Mouse (Mus musculus) kidney, postnatal 36 days (tissue): ENCODE results near the gene Stk17b.
A peak's percentile ranks its signal among the peaks of the same experiment; 100 is the strongest.
"Not testable (repeated sequence)": the region's sequence is repeated elsewhere in the genome, so short reads cannot be mapped to it uniquely, and the experiment has no call there.

Experiments
- DNase-seq, 2 experiments: peaks; one replicate each; pipeline ENCODE4 v3.0.0; 2021 to 2022; ENCODE audit warnings: mixed read lengths in 2 of 2

Gene Stk17b

DNA sequence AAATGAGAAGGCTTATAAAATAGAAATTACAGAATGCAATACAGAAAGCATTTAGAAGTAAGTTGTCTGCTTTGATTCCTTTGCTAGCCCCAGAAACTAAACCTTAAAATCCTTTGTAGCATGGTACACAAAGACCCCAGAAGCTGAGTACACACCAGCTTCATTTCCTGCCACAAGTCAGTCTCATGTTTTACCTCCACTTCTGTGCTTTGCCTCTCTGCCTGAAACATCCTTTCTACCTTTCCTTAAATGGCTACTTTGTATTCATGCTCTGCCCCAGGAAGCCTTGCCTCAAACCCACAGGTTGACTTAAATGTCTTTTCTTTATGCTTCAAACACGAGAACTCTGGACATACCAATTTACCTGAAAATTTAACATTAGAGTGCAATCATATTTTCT, 3.7 kb downstream of the Stk17b start:
- no peak for DNase-seq

GRCm38 (mm10) chr1:53776176-53776905, 8.7 kb downstream of the Stk17b start:
- no peak for DNase-seq

DNA sequence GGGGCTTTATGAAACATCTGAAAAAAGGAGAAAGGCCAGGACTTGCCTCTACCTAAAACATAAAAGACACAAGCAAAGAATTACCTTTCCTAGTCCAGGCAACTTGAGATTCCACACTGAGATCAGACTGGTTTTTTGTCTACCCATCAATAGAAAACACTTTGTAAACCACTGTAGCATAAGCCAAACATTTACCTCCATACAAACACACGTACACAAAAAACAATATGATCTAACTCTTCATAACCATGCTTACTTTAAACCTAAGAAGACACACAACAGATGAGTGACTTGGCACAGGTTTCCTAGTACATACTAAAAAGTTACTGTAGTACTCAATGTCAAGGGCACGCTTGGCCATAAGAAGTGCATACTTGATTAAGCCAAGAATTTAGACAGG, 9.5 kb downstream of the Stk17b start:
- DNase-seq, result no peak

DNA sequence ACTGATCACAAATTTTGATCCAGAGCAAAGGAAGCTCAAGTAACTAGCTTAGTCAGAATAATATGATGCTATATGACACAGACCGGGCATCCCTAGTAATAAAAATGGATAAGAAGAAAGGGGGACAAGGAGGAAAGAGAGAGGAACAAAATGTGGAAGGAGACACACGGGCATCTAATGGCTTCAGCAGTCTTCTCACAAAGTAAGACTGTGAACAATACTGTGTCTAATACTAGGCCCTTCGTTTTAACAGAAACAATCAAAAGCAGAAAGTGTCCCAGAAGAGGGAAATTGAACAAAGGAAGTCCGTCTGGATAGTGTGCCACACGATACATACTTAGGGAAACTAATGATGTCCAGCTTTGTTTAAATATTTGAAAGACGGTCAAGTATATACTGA, 10.0 kb downstream of the Stk17b start:
- no peak for DNase-seq

- no peak for DNase-seq
These were observed 10.5 kb downstream of the Stk17b start for GRCm38 (mm10) chr1:53774571-53774970.

DNA sequence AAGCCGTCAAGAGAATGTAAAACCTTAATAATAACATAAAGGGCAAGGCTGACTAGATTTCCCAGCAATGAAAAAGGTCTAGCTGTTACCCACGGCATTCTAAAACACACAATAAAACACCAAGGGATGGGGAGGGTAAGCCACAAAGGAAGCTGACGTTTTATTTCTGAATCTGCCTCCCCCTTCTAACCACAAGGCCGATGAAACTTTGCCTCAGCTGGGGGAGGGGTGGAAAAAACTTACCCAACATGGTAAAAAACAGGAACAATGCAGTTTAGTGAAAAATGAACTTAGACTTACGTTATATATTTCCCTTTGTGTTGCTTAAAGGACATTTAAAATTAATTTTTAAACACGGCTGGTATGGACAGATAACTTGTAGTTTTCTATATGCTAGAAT, 11.0 kb downstream of the Stk17b start:
- DNase-seq, result peak in 1 of 2 experiments; percentile 30

- no peak for DNase-seq
These were observed 12.1 kb downstream of the Stk17b start for GRCm38 (mm10) chr1:53772967-53773366.

DNA sequence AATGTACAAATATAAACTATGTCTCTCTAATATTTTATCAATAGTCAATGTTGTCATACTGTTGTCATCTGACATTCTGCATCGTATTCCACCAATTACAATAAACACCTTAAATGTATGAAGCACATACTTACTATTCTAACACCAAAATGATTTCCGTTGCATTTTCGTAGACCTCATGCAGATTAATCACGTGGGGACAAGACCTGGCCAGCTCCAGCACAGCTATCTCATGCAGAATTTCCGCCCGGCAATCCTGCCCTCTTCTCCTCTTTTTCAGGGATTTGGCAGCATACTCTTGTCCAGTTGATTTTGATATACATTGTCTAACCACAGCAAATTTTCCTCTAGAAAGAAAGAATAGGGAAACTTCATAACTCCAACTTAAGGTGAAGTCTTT, 13.5 kb downstream of the Stk17b start:
- no peak for DNase-seq

DNA sequence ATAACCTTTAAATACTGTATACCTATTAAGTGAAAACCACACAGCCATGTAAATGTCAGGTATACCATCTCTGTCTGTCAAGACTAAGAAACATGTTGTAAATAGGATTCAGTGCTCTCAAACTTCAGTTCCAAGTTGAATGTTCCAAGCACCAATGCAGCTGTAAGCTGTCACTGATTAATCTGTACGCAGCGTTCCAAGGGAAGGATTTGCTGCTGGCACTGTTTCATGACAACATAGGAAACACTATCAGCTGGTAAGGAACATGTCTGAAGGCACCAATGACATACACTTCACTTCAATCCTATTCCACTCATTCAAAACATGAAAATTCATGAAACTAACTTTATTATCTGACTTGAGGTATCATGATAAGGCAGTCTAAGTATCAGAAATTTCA, 18.9 kb downstream of the Stk17b start:
- peak; percentile 26 to 41 for DNase-seq

DNA sequence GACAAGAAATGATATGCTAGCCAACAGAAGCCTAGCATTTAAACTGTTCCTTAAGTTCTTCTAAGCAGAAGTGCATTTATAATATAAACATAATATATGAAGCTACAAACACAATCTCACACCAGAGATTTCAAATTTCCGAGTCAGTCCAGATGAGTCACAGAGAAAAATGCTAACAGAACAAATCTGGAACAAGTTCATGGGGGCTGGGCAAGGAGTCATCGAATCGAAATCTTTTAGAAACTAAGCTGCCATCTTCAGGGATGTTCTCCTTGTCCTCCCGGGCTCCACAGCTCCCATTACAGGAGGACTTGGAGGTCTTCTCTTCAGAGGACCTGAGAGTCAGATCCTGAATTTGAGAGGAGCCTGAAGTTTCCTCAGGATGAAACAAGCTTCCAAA, 27.7 kb downstream of the Stk17b start:
- DNase-seq, result no peak

- not testable (repeated sequence) for DNase-seq
These were observed 31.5 kb downstream of the Stk17b start for GRCm38 (mm10) chr1:53753501-53753900.

DNA sequence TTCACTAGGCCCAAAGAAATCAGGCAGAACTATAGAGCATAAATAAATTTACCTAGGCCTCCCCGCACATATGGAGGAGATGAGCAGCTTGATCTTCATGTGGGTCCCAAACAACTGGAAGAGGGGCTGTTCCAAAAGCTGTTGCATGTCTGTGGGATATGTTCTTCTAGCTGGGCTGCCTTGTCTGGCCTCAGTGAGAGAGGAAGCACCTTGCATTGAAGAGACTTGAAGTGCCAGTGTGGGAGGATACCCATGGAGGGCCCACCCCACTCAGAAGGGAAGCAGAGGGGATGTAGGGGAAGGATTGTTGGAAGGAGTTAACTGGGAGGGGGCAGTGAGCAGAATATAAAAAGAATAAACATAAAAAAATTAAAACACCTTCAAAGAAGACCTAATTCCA, 33.9 kb downstream of the Stk17b start:
- no peak for DNase-seq

DNA sequence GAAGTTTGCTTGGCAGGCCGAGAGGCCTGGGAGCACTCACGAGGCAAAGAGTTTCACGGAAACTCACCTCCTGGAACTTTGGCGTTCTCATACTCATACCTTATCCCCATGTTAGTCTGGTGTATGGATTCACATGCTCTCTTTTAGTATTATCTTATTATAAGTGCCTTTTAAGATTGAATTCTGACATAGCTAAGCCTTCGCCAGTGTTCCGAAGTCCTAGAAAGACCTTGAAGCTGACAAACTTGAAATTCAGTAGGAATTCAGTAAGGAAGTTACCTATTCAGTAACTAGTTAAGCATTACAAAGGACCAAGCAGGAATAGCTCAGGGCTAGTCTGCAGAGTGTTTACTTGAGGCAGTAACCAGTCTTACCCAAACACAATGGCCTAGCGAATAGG, 34.3 kb downstream of the Stk17b start:
- not testable (repeated sequence) for DNase-seq

DNA sequence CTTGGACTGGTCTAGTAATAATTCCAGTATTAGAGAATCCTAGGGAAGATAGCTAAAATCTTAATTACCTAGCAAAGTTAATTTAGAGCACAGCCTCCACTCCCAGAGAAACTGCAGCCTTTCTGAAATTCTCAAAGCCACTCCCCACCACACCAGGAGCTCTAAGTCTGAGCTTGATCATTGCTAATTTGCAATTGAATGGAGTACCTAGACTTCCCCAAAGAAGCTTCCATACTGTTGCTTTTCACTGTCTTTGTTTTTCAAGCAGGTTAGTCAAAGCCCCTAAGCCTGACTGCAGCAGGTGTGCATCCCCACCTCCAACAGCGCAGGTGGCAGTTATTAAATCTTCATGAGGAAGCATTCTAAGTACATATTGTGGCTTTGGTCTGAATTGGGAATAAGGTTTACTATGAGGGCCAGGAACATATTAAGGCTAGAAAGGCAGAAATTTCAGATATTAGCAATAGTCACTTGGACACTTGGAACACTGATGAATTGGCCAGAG, 35.1 kb downstream of the Stk17b start:
- not testable (repeated sequence) for DNase-seq

- no peak for DNase-seq
These were observed 36.5 kb downstream of the Stk17b start for GRCm38 (mm10) chr1:53748571-53748970.

DNA sequence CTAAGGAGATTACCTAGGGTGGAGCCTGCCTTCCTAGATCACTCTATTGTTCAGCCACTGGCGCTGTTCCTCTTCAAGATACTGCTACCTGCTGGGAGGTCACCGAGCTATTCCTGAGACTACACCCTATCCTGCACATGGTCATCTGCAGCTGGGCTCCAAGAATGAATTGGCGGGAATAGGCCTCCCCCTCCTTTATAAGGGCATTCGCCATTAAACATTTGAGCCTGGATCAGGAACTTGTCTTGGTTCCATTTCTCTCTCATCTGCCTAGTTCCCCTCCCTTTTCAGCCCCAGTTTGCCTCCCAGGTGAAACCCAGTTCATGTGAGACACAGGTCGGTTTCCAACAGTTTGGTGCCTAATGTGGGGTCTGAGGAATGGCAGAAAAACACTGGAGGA, 39.0 kb downstream of the Stk17b start:
- no peak for DNase-seq

- DNase-seq, result no peak
These were observed 43.1 kb downstream of the Stk17b start for GRCm38 (mm10) chr1:53741742-53742458.

GRCm38 (mm10) chr1:53740777-53741336, 44.2 kb downstream of the Stk17b start:
- no peak for DNase-seq

- not testable (repeated sequence) for DNase-seq
These were observed 44.8 kb downstream of the Stk17b start for GRCm38 (mm10) chr1:53740077-53740776.

DNA sequence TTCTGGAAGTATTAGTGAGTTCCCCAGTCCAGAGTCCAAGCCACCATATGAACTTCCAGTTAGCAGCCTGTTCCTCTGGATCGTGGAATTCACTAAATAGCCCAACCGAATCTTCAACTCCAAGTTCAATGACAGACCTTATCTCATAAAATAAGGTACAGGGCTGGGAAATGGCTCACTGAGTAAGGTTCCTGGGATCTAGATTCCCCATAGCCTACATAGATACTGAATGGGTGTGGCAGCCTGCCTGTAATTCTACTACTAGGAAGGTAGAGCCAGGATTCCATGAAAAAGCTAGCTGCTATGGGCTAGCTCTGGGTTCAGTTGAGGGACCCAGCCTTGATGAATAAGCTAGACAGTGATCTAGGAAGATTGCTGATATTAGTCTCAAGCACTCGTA, 48.4 kb downstream of the Stk17b start:
- no peak for DNase-seq

DNA sequence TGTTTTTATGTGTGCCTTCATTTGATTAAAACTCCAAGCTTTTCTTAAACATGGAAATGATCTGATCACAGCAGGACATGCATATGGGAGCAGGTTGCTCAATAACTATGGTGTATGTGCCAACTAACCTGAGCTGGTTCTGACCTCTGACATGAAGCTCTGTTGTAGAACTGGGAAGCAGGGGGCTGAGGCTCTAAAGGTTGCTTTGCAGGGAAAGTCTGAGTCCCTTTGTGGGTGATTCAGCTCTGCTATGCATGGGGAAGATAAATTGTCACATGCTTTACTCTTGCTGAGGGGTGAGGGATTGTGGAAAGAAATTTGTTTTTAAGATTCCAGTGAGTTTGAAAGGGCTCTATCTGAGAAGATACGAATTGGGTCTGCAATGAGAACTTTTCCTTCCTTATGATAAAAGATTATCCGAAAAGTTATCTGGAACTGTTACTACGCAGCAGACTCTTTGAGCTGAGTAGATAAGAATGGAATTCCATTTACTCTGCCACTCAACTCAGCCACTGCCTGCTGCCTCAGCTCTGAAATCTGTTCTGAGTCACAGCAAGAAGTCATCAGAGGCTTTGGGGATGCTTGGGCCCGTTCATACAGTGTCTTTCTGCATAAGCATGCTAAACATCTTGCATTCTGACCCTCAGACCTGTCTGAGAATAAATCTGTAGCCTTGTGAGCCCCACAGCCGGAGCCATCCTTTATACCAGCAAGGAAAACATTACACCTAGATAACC, 56.4 kb downstream of the Stk17b start:
- DNase-seq, result no peak

- peak in 1 of 2 experiments; percentile 6 for DNase-seq
These were observed 58.1 kb downstream of the Stk17b start for GRCm38 (mm10) chr1:53726883-53727282.

DNA sequence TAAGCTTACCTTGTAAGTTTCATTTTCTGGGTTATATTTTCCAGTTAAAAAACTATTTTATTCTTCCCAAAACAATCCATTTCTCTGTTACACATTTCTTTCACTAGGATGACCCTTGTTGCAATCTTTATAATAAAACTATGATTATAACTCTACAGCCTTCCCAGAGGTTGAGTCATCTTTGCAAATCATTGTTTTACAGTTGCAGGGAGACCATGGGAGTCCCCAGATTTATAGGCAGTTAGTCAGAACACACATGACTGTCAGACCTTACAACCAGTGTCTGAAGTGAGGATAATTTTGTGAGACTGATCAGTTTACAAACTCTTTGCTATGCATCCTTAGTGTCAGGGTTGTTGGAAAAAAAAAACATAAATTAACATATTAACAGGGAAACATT, 63.7 kb downstream of the Stk17b start:
- DNase-seq, result no peak
